Mouse (Mus musculus): ENCODE data around the gene Fam129b.

The Fam129b gene

GRCm38 (mm10) chr2:32924306-32924844 lies 48.5 kb downstream of the Fam129b start:
- no peak for DNase-seq (ENCODE audit: low read depth)

GRCm38 (mm10) chr2:32926330-32927075 lies 50.6 kb downstream of the Fam129b start:
- no peak for DNase-seq (ENCODE audit: low read depth)

GRCm38 (mm10) chr2:32927624-32928234 lies 51.8 kb downstream of the Fam129b start:
- DNase-seq (ENCODE audit: low read depth): no peak

GRCm38 (mm10) chr2:32928235-32928946 lies 52.5 kb downstream of the Fam129b start:
- peak; percentile 50 for DNase-seq (ENCODE audit: low read depth)

- no peak for DNase-seq (ENCODE audit: low read depth)
These were observed 53.3 kb downstream of the Fam129b start for GRCm38 (mm10) chr2:32928947-32929829.

- DNase-seq (ENCODE audit: low read depth): no peak
These were observed 55.8 kb downstream of the Fam129b start for GRCm38 (mm10) chr2:32931730-32932129.

- no peak for DNase-seq (ENCODE audit: low read depth)
These were observed 62.8 kb downstream of the Fam129b start for GRCm38 (mm10) chr2:32938741-32939140.

- peak; percentile 62 for DNase-seq (ENCODE audit: low read depth)
These were observed 63.5 kb downstream of the Fam129b start for GRCm38 (mm10) chr2:32939418-32939817.

- no peak for DNase-seq (ENCODE audit: low read depth)
These were observed 64.6 kb downstream of the Fam129b start for GRCm38 (mm10) chr2:32940483-32940882.

GRCm38 (mm10) chr2:32947454-32947853 lies 71.5 kb downstream of the Fam129b start:
- DNase-seq (ENCODE audit: low read depth): no peak

GRCm38 (mm10) chr2:32954581-32954980 lies 78.7 kb downstream of the Fam129b start:
- DNase-seq (ENCODE audit: low read depth): no peak

GRCm38 (mm10) chr2:32957344-32957743 lies 81.4 kb downstream of the Fam129b start:
- no peak for DNase-seq (ENCODE audit: low read depth)

- no peak for DNase-seq (ENCODE audit: low read depth)
These were observed 84.4 kb downstream of the Fam129b start for GRCm38 (mm10) chr2:32960273-32960672.

GRCm38 (mm10) chr2:32961192-32961995 lies 85.5 kb downstream of the Fam129b start, which contains the start of the genes Rpl12 and Lrsam1:
TSS of gene Rpl12 (plus strand) at chr2:32961559.
TSS of gene Lrsam1 (minus strand) at chr2:32961614.
- peak; percentile 89 for DNase-seq (ENCODE audit: low read depth)

- DNase-seq (ENCODE audit: low read depth): no peak
These were observed 86.4 kb downstream of the Fam129b start for GRCm38 (mm10) chr2:32962062-32962874.

- DNase-seq (ENCODE audit: low read depth): no peak
These were observed 86.9 kb downstream of the Fam129b start for GRCm38 (mm10) chr2:32962875-32963220.

- DNase-seq (ENCODE audit: low read depth): no peak
These were observed 87.6 kb downstream of the Fam129b start for GRCm38 (mm10) chr2:32963544-32963943.

GRCm38 (mm10) chr2:32963981-32964380 lies 88.1 kb downstream of the Fam129b start:
- DNase-seq (ENCODE audit: low read depth): no peak

- DNase-seq (ENCODE audit: low read depth): no peak
These were observed 88.9 kb downstream of the Fam129b start for GRCm38 (mm10) chr2:32964659-32965457.

All from c-Kit-positive CD71-negative TER-119-negative erythroid progenitor cells, embryonic 14.5 days (primary cell).